Mouse (Mus musculus) embryonic fibroblast, embryonic 13.5 days (primary cell): ENCODE data around the gene Pou2f3. TPM values are rescaled to one million over a fixed set of nuclear protein-coding genes. Genes with fewer than 3 reads are reported as not detected.
"Not testable (repeated sequence)": the region's sequence is repeated elsewhere in the genome, so short reads cannot be mapped to it uniquely, and the experiment has no call there.

Experiments used
- H3K27ac ChIP-seq: 2 replicates; pipeline ENCODE4 v1.5.1; 2012; ENCODE audit warnings: low read length, control low read depth, inconsistent platforms; ENCODE audit not compliant: insufficient read depth
- H3K4me1 ChIP-seq: 2 replicates; pipeline ENCODE4 v1.6.1; 2011; ENCODE audit warnings: low read length; ENCODE audit not compliant: control insufficient read depth, insufficient read depth
- H3K4me3 ChIP-seq: 2 replicates; pipeline ENCODE4 v1.5.1; 2011; ENCODE audit warnings: mild to moderate bottlenecking, control low read depth, low read length; ENCODE audit not compliant: insufficient read depth
- CTCF ChIP-seq: IDR thresholded peaks from 2 replicates; pipeline ENCODE4 v1.5.1; 2011; ENCODE audit warnings: mild to moderate bottlenecking, control low read depth, low read length, moderate library complexity, borderline replicate concordance; ENCODE audit not compliant: insufficient read depth
- POLR2A ChIP-seq: IDR thresholded peaks from 2 replicates; pipeline ENCODE4 v1.6.1; 2011; ENCODE audit warnings: low read depth, mild to moderate bottlenecking, control low read depth, low read length, moderate library complexity
- polyA plus RNA-seq: library from polyadenylated mRNA; stranded (reverse); fragments of >200 nt; gene quantifications from 2 replicates; pipeline ENCODE4 v1.2.4, GENCODE M21; 2011; ENCODE audit warnings: low read depth; ENCODE audit not compliant: missing spikeins, insufficient read length

Gene Pou2f3
- polyA plus RNA-seq, 1 experiment, result not detected

DNA sequence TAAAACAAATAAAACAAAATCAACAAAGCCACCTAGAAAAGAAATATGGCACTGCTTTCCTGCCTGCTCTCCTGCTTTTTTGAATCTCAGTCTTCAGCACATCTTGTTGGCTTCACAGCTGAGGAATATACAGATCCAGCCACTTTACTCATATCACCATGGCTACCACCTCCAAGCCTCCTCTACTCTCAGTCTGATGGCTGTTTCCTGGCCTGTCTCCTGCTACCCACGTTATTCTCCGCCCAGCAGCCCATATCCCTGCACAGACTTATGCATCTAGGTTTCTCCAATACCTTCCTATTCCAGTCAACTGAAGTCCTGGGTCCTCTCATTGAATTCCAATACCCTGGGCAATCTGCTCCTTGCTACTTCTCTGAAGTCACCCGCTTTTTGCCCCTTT, 76.6 kb downstream of the Pou2f3 start:
- H3K4me1 ChIP-seq, result no peaks in the 10 kb centered on the region
- no peak overlapping the region for H3K27ac ChIP-seq
- no peak overlapping the region for H3K4me3 ChIP-seq
- no peak for TF ChIP-seq CTCF
- no peak for TF ChIP-seq POLR2A

DNA sequence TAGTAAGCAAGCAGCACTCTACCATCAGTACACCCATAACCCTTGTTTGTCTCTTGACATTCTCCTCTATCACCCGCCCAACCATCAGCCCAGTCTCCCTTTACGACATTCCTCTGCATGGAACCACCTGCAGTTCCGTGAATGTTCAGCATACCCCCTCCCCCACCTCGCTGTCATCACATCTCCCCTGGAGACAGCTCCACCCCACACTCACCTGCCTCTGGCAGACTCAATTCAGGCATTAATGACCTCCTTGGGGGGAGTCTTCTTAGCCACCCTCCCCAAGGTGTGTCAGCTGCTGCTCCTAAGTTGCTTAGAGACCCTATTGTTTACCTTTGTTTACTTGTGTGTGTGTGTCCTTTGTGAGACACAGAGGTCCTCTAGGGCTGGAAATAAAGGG, 77.8 kb downstream of the Pou2f3 start:
- Histone ChIP-seq H3K4me1 (no peaks in the 10 kb centered on the region), H3K4me3 (no peak overlapping the region), H3K27ac (no peak overlapping the region)
- no peak for TF ChIP-seq CTCF
- TF ChIP-seq POLR2A, result no peak

DNA sequence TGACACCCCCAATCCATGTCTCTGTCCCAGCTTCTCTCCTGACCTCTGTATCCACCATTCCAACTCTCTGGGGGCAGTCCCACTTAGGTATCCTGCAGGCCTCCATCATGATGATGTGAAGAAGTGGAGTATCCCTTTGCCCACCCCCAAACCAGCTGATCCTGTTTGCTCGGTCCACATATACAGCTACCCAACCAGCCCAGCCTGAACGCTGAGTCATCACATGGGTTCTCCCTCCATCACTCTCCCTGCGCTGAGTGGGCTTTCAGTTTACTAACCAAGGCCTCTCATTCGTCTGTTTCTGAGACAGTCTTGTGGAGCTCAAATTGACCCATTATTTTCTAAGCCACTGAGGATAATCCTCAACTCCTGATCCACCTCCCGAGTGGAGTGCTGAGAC, 78.2 kb downstream of the Pou2f3 start:
- Histone ChIP-seq H3K27ac (no peak overlapping the region), H3K4me1 (no peaks in the 10 kb centered on the region), H3K4me3 (no peak overlapping the region)
- TF ChIP-seq POLR2A (no peak), CTCF (no peak)

DNA sequence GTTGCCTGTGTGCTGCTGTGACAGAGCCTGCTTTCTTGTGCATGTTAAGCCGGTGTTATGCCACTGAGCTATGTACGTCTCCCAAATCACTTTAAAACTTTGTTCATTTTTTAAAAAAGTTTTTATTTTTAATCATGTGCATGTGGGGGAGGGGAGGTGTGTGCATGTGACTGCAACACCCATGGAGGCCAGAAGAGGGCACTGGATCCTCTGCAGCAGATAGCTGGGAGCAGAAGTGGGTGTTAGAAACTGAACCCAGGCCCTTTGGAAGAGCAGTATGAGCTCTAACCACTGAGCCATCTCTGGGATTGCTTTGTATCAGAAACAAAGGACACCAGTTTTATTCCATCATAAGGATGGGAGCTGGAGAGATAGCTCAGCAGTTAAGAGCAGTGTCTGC, 79.5 kb downstream of the Pou2f3 start:
- no peaks in the 10 kb centered on the region for H3K4me1 ChIP-seq

DNA sequence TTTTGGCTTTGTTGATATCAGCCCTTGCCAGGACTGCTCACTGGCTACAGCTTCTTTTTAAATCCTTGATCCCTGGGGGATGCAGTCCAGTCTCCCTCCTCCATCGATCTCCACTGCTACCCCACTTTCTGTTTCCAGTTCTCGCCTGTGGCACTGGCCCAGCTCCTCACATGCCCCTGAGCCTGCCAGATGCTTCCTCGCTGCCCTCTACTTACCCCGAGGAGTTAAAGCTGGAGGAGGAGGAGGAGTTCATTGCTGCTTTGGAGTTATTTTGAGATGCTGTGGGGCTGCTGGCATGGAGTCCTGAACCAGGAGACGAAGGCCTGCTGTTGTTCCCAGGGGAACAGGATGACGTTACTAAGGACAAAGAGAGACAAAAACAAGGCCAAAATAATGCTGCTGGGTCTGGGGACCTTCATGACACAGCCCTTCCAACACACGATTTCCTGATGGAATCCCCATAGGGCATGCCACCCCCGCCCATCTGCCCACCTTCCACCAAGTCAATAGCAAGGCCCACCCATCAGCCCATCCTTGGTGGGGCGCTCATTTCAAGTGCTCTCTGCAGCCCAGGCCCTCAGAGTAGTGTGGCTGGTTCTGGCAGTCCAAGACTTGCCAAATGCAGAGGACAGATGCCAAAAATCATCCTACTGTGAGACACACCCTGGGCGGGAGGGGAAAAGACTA, 82.9 kb downstream of the Pou2f3 start:
- TF ChIP-seq CTCF (no peak), POLR2A (no peak)
- Histone ChIP-seq H3K4me1 (no peaks in the 10 kb centered on the region), H3K4me3 (no peak overlapping the region), H3K27ac (no peak overlapping the region)

More for the DNA sequence above, 79.5 kb downstream of the Pou2f3 start:
- Histone ChIP-seq H3K4me3 (no peak overlapping the region), H3K27ac (no peak overlapping the region)
- TF ChIP-seq POLR2A, result no peak
- 0 out of 2 replicates have a peak, but pooled peaks have one; percentile 4 for TF ChIP-seq CTCF

DNA sequence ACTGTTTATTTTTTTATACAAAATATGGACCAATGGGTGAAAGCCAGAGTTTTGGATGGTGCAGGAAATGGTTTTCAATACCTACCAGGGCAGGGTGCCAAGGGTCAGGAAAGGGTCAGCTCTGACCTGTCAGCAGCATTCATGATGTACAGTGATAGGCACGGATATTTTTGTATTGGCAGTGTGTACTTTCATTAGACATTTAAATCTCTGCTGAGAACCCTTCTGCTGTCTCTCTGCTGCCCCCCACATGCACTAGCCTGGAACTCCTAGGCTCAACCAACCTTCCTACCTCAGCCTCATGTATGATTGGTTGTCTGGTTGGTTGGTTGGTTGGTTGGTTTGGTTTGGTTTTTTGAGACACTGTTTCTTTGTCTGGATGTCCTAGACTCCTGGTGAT, 87.8 kb downstream of the Pou2f3 start:
- TF ChIP-seq POLR2A (no peak), CTCF (no peak)
- no peak overlapping the region for H3K4me3 ChIP-seq

DNA sequence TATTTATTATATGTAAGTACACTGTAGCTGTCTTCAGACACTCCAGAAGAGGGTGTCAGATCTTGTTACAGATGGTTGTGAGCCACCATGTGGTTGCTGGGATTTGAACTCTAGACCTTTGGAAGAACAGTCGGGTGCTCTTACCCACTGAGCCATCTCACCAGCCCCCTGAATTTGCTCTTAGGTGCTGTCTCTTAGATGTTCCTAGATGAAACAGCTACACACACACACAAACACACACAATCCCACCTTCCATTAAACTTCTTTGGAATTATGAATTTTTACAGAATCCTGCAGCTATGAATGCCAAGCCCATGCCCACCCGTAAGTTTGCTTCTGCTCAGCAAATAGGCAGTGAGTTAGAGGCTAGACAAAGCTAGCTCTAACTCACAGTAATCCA, 88.2 kb downstream of the Pou2f3 start:
- H3K4me1 ChIP-seq, H3K27ac ChIP-seq, H3K4me3 ChIP-seq: not testable (repeated sequence)

More for the DNA sequence above, 87.8 kb downstream of the Pou2f3 start:
- Histone ChIP-seq H3K27ac (no peak overlapping the region), H3K4me1 (no peaks in the 10 kb centered on the region)

DNA sequence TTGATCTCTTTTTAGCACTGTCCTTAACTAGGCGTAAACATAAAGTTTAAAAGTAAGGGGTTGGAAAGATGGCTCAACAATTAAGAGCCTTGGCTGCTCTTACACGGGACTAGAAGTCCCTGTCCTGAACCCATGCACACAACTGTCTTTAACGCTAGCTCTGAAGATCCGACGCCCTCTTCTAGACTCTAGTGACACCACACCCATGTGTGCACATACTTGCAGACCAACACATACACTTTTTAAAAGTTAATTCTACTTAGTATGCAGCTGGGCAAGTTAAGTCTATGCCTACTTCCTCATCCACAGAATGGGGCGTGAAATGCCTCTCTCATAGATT, 93.2 kb downstream of the Pou2f3 start:
- Histone ChIP-seq H3K4me3 (no peak overlapping the region), H3K27ac (no peak overlapping the region), H3K4me1 (peaks cover 2% of the 10 kb centered on the region; the same call in 1 of the 2 replicates)
- no peak for TF ChIP-seq CTCF

DNA sequence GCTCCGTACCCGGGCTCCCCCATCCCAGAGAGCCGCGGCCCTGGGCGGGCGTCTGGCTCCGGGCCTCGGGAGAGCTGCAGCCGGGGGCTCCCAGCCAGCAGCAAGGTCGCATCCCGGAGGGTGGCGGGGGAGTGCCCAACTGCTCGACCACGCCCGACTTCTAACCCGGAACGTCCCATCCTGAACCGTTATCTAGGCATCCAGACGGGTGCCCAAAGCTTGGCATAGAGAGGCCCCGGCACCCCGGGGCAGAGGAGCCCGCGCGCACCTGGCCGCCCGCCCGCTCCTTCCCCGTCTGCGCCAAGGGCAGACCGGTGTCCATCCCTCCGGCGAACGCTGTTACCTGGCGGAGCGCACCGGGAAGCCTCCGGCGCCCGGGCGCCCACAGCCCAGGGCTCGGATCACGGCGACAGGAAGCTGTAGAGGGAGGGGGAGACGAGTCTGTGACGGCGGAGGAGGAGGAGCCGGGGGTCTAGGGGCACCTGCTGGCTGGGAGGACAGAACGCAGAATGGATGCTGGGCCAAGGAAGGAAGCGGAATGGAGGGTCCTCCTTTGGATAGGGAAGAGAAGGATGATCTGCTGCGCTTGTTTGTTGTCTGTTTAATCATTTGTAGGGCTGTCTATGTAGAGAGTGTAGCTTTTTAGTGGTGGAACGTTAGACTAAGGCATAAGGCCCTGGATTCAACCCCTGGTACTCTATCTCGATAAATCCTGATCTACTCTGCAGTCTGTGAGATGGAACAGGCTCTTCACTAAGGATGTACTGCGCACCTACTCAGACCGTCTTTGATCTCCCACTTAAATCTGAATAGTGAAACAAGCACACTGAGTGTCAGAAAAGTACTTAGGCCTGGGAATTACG, 93.8 kb downstream of the Pou2f3 start, which contains the start of gene Tmem136:
TSS of gene Tmem136 (minus strand) at position 437 of the 863 bp plus-strand sequence.
- TF ChIP-seq CTCF, result no peak
- TF ChIP-seq POLR2A, result peak; percentile 67
- H3K4me3 ChIP-seq, result peak within 1 kb of the TSS; percentile 74
- peaks cover 2% of the 10 kb centered on the region; the same call in 1 of the 2 replicates for H3K4me1 ChIP-seq
- H3K27ac ChIP-seq, result no peak within 1 kb of the TSS
